Mouse (Mus musculus) midbrain, embryonic 15.5 days (tissue): ENCODE results near the gene Crispld2. TPM values are rescaled to one million over a fixed set of nuclear protein-coding genes. Genes with fewer than 3 reads are reported as not detected.

Experiments
- ATAC-seq: fragments of 200-750 bp; cut with Nextera tagmentation; replicated peaks from 2 replicates; pipeline ENCODE4 v1.8.0; 2017; ENCODE audit warnings: moderate TSS enrichment
- H3K27ac ChIP-seq: fragments of 300-500 bp; sonication (generic); 2 replicates; pipeline ENCODE4 v1.5.1; 2015; ENCODE audit warnings: mild to moderate bottlenecking, inconsistent platforms
- H3K27me3 ChIP-seq: fragments of 300-500 bp; sonication (generic); replicated peaks from 2 replicates; pipeline ENCODE4 v1.6.1; 2015; ENCODE audit warnings: inconsistent platforms
- H3K36me3 ChIP-seq: fragments of 300-500 bp; sonication (generic); replicated peaks from 2 replicates; pipeline ENCODE4 v1.6.1; 2015; ENCODE audit warnings: inconsistent platforms
- H3K4me1 ChIP-seq: fragments of 300-500 bp; sonication (generic); 2 replicates; pipeline ENCODE4 v1.6.1; 2015; ENCODE audit warnings: inconsistent platforms
- H3K4me2 ChIP-seq: fragments of 300-500 bp; sonication (generic); 2 replicates; pipeline ENCODE4 v1.6.1; 2015; ENCODE audit warnings: inconsistent platforms, mild to moderate bottlenecking, moderate library complexity
- H3K4me3 ChIP-seq: fragments of 300-500 bp; sonication (generic); 2 replicates; pipeline ENCODE4 v1.5.1; 2015; ENCODE audit warnings: mild to moderate bottlenecking, inconsistent platforms
- H3K9ac ChIP-seq: fragments of 300-500 bp; sonication (generic); 2 replicates; pipeline ENCODE4 v1.6.1; 2015; ENCODE audit warnings: mild to moderate bottlenecking, inconsistent platforms
- H3K9me3 ChIP-seq: fragments of 300-500 bp; sonication (generic); 2 replicates; pipeline ENCODE4 v1.6.1; 2016; ENCODE audit warnings: inconsistent platforms
- WGBS: fragments of 180-500 bp; shearing (Covaris S2); methylation state at CpG from one replicate; pipeline ENCODE4 v1.1.7; 2015; ENCODE audit warnings: mixed read lengths; 5-methylcytosine and 5-hydroxymethylcytosine counted together
- polyA plus RNA-seq: library from polyadenylated mRNA; unstranded; fragments of >200 nt; fragmentation: Nextera tagmentation; extraction: Ambion mirVana; gene quantifications from 2 replicates; pipeline ENCODE4 v1.2.1, GENCODE M21; 2015

Crispld2 gene
- polyA plus RNA-seq, 1 experiment from 2014 or later = 2.9 TPM

DNA sequence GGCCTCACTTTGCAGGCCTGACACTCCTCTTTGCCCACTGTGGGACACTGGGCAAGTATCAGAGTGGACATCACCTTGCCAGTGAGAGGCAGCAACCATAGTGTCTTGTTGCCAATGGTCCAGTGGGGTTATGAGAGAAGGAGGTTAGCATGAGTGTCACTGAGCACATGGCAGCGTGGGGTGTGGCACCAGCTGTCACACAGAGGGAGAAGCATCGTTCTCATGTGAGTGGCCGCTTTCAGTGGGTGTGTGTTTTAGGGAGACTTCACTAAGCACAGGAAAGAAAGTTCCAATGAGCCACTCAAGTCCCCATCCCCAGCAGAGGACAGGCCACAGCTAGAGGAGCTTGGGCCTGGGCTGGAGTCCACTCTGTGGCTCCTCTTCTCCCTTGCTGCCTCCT is 62.6 kb downstream of the Crispld2 start:
- 81% methylated on average over 3 of the region's 3 CpGs for WGBS
- no peak overlapping the region for H3K4me2 ChIP-seq
- H3K36me3 ChIP-seq = no peaks in the 10 kb centered on the region
- no peak for ATAC-seq
- H3K4me1 ChIP-seq = no peaks in the 10 kb centered on the region
- no peak overlapping the region for H3K4me3 ChIP-seq
- no peaks in the 10 kb centered on the region for H3K9me3 ChIP-seq
- no peak overlapping the region for H3K27ac ChIP-seq
- H3K9ac ChIP-seq = no peak overlapping the region
- no peaks in the 10 kb centered on the region for H3K27me3 ChIP-seq

DNA sequence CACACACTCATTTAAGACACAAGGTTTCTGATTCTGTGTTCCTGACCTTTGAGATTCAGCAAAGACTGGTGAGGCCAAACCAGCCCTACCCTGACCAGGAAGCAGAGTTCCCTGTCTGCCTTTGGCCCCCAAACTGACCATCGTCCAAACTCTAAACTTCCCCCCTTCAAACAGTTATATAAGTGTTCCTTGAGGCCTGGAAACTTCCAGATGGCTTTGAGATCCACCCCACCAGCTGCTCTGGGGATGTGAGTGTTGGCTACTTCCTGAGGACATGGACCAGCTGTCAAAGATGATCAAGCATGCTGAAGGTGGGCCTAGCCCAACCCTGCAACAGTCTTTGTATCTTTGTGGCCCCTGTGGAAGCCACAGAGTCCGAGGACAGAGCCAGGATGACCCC is 64.8 kb downstream of the Crispld2 start:
- H3K4me3 ChIP-seq = no peak overlapping the region
- ATAC-seq = no peak
- no peak overlapping the region for H3K9ac ChIP-seq
- no peaks in the 10 kb centered on the region for H3K9me3 ChIP-seq
- H3K4me2 ChIP-seq = no peak overlapping the region
- no peak overlapping the region for H3K27ac ChIP-seq
- no peaks in the 10 kb centered on the region for H3K27me3 ChIP-seq
- 67% methylated on average over 2 of the region's 2 CpGs for WGBS
- H3K36me3 ChIP-seq = no peaks in the 10 kb centered on the region
- no peaks in the 10 kb centered on the region for H3K4me1 ChIP-seq

DNA sequence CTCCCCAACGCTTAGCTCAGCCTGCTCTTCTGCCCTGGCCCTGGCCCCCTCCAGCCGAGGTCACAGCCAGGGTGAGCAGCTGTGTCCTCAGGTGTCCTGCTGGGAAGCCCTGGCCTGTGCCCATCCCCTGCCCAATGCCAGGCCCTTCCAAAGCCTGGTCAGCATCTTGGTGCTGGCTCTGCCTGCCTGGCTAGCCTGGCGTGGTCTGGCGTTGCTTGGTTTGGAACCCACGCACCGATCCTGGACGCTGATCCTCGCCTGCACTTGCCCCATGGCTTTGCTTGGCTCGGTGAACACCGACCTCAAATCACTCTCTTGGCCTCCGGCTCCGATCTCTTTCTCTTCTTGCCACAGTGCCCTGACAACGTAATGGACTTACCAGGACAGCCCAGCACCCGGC is 70.5 kb downstream of the Crispld2 start:
- no peak overlapping the region for H3K4me2 ChIP-seq
- no peaks in the 10 kb centered on the region for H3K9me3 ChIP-seq
- H3K27ac ChIP-seq = no peak overlapping the region
- WGBS = 88% methylated on average over 14 of the region's 14 CpGs
- no peak for ATAC-seq
- no peak overlapping the region for H3K4me3 ChIP-seq
- H3K36me3 ChIP-seq = no peaks in the 10 kb centered on the region
- H3K9ac ChIP-seq = no peak overlapping the region
- no peaks in the 10 kb centered on the region for H3K4me1 ChIP-seq
- H3K27me3 ChIP-seq = no peaks in the 10 kb centered on the region

DNA sequence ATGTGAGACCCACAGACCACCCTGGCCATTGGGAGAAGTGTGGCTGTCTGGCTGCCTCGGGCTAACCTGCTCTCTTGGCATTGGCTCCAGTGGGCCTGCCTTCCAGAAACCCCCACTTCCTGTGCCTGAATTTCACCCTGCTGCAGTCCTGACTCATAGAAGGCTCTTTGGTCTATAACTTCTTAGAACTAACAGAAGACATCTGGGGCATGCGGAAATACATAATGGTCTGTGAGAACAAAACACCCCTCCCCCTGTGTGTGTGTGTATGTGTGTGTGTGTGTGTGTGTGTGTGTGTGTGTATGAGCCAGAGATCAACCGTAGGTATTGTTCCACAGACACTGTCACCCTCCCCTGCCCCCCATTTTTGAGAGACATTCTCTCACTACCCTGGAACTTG is 71.1 kb downstream of the Crispld2 start:
- H3K27me3 ChIP-seq = no peaks in the 10 kb centered on the region
- WGBS = 76% methylated on average over 3 of the region's 3 CpGs
- H3K36me3 ChIP-seq = no peaks in the 10 kb centered on the region
- H3K4me3 ChIP-seq = no peak overlapping the region
- H3K9me3 ChIP-seq = no peaks in the 10 kb centered on the region
- no peak overlapping the region for H3K9ac ChIP-seq
- H3K27ac ChIP-seq = no peak overlapping the region
- no peaks in the 10 kb centered on the region for H3K4me1 ChIP-seq
- no peak overlapping the region for H3K4me2 ChIP-seq
- no peak for ATAC-seq

DNA sequence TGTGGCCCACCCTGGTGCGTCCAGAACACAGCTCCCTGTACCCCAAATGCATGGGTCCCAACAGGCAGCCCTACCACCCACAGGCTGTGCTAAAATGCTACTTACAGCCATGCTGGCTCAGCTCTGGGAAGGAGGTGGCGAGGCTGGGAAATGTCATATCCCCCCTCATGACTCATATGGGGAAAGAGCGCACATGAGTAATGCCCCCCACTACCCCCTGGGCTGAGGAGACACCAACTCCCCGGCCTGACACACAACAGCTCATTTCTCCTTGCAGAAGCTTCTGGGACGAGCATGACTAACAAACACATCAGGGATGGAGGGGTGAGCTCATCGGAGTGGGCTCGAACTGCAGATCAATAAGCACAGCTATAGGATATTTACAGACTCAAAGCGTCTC is 73.4 kb downstream of the Crispld2 start:
- Histone ChIP-seq H3K4me2 (no peak overlapping the region), H3K4me3 (no peak overlapping the region), H3K27ac (no peak overlapping the region), H3K9ac (no peak overlapping the region), H3K4me1 (no peaks in the 10 kb centered on the region), H3K9me3 (no peaks in the 10 kb centered on the region), H3K36me3 (no peaks in the 10 kb centered on the region), H3K27me3 (no peaks in the 10 kb centered on the region)
- 89% methylated on average over 8 of the region's 8 CpGs for WGBS
- ATAC-seq = no peak

DNA sequence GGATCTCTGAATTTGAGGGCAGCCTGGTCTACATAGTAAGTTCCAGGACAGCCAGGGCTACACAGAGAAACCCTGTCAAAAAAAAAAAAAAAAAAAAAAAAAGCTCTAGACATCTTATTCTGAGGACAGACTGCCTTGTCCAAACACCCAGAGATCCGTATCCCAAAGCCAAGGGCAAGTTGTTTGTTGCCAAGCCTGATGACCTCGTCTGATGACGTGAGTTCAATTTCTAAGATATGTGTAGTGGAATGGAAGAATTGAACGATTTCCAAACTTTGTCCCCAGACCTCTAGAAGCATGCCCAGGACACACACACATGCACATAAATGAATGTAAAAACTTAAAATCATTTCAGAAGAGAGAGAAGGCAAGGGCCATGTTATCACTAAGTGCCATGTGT is 74.0 kb downstream of the Crispld2 start:
- Histone ChIP-seq H3K4me2 (no peak overlapping the region), H3K36me3 (no peaks in the 10 kb centered on the region), H3K27me3 (no peaks in the 10 kb centered on the region), H3K4me1 (no peaks in the 10 kb centered on the region), H3K9me3 (no peaks in the 10 kb centered on the region), H3K4me3 (no peak overlapping the region), H3K27ac (no peak overlapping the region), H3K9ac (no peak overlapping the region)
- no peak for ATAC-seq
- WGBS = 86% methylated on average over 4 of the region's 4 CpGs

DNA sequence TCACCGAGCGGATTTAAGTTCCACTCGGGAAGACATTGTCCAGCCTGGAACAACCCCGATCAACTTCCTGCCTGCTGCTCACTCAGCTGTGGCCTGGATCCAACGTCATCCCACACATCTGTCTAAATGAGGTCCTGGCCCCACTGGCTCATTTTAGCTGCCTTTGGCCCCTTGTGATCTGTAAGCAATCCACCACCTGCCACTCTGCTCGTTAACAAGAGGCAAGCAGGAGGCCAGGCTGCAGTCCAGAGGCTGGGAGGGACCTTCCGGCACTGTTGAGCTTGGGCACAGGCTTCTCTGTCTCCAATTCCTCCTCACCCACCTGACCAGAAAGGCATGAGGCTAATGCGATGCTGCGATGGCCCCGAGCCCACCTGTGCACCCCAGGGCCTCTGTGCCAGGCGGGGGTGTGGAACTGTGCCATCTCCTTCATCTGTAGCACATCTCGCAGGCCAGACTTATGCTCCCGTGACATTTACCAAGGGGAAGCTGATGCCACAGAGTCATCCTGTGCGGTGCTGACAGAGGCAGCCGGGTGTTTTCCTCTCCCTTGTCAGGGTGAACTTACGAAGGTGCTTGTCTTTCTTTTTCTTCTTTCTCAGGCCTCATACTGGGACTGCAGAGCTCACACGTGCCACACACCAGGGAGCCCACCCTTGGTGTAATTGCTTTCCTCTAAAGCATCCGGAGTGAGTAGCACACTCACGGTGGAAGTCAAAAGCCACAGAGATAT is 75.9 kb downstream of the Crispld2 start:
- no peak for ATAC-seq
- Histone ChIP-seq H3K27ac (no peak overlapping the region), H3K4me3 (no peak overlapping the region)

DNA sequence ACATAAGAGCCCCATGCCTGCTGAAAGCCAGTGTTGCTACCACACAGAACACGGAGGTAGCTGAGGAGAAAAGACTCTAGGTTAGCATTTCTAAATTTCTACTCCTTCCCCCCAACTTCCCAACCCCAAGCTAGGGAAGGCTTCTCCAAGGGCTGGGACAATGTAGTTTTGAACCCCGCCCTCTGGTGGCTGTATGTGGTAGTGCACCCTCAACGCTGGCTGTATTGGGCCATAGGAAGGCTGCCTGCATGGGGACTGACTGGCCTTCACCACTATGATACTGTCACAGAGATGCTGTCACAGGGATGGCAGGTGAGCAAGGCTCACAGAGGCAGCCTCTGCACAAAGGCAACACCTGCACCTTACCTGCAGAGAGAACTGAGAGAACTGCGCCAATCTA is 79.4 kb downstream of the Crispld2 start:
- no peaks in the 10 kb centered on the region for H3K36me3 ChIP-seq
- peak; percentile 50; the same call in 1 of the 2 replicates for ATAC-seq
- H3K4me1 ChIP-seq = peaks cover 4% of the 10 kb centered on the region; the same call in 1 of the 2 replicates
- no peak overlapping the region for H3K4me3 ChIP-seq
- no peak overlapping the region for H3K4me2 ChIP-seq
- no peaks in the 10 kb centered on the region for H3K27me3 ChIP-seq
- no peak overlapping the region for H3K27ac ChIP-seq
- H3K9me3 ChIP-seq = no peaks in the 10 kb centered on the region
- no peak overlapping the region for H3K9ac ChIP-seq
- WGBS = 29% methylated on average over 4 of the region's 4 CpGs

More for the DNA sequence above, 75.9 kb downstream of the Crispld2 start:
- Histone ChIP-seq H3K36me3 (no peaks in the 10 kb centered on the region), H3K9ac (no peak overlapping the region), H3K4me1 (peaks cover 4% of the 10 kb centered on the region; the same call in 1 of the 2 replicates), H3K4me2 (no peak overlapping the region), H3K27me3 (no peaks in the 10 kb centered on the region), H3K9me3 (no peaks in the 10 kb centered on the region)
- 61% methylated on average over 19 of the region's 19 CpGs for WGBS

DNA sequence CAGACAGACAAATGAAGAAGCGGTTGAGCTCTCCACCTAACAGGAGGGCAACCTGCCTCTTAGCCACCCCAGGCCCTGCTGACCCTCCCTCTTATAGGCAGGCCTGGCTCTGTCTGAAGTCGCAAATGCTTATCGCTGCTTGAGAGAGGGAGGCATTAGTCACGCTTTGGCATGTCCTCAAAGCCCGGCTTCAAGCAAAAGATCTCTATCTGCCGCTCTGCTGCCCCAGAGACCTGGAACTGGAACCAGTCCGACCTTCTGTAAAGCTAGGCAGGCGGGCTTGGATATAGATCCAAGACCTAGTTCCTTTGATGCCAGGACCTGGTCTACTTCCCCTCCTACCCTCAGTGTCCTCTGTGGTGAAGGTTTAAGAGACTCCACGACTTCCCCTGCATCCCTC is 80.0 kb downstream of the Crispld2 start:
- H3K9ac ChIP-seq = no peak overlapping the region
- no peaks in the 10 kb centered on the region for H3K36me3 ChIP-seq
- no peak for ATAC-seq
- H3K4me2 ChIP-seq = no peak overlapping the region
- H3K4me1 ChIP-seq = peaks cover 4% of the 10 kb centered on the region; the same call in 1 of the 2 replicates
- 46% methylated on average over 9 of the region's 9 CpGs for WGBS
- no peaks in the 10 kb centered on the region for H3K27me3 ChIP-seq
- H3K9me3 ChIP-seq = no peaks in the 10 kb centered on the region
- H3K27ac ChIP-seq = no peak overlapping the region
- no peak overlapping the region for H3K4me3 ChIP-seq

DNA sequence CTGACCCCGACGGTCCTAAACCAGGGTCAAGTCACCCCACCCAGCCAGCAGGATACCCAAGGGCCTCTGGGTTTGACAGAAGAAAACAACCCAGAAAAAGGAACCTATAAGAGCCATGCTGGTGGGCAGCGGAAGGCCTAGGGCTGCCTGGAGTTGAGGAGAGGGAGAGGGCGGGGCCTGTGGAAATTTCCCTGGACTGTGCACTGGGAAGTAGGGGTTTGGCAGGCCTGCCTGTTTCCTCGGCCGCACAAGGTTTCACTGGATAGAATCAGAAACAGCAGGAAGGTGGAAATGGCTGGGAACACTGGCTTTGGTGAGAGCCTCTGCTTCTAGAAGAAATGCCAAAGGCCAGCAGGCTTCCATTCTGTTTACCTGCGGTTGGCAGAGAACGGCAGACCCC is 80.6 kb downstream of the Crispld2 start:
- H3K4me3 ChIP-seq = no peak overlapping the region
- H3K27ac ChIP-seq = no peak overlapping the region
- no peak for ATAC-seq
- H3K4me2 ChIP-seq = no peak overlapping the region
- peaks cover 4% of the 10 kb centered on the region; the same call in 1 of the 2 replicates for H3K4me1 ChIP-seq
- H3K9ac ChIP-seq = no peak overlapping the region
- WGBS = 86% methylated on average over 8 of the region's 8 CpGs
- no peaks in the 10 kb centered on the region for H3K27me3 ChIP-seq
- H3K9me3 ChIP-seq = no peaks in the 10 kb centered on the region
- no peaks in the 10 kb centered on the region for H3K36me3 ChIP-seq

DNA sequence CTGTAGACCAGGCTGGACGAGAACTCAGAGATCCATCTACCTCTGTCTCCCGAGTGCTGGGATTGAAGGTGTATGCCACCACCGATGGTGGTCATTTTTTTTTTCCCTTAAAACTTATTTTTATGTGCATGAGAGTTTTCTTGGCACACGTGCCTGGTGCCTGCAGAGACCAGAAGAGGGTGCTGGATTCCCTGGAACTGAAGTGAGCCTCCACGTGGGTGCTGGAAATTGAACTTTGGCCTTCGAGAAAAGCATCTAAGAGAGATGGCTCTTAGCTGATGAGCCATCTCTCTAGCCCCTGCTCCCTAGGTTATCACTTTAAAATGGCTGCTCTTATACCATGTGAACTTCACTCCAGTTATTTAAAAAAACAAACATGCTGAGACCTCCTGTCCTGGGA is 82.3 kb downstream of the Crispld2 start:
- Histone ChIP-seq H3K4me1 (peaks cover 4% of the 10 kb centered on the region; the same call in 1 of the 2 replicates), H3K4me3 (no peak overlapping the region), H3K4me2 (no peak overlapping the region), H3K9ac (no peak overlapping the region), H3K9me3 (no peaks in the 10 kb centered on the region), H3K36me3 (no peaks in the 10 kb centered on the region), H3K27ac (no peak overlapping the region), H3K27me3 (no peaks in the 10 kb centered on the region)
- ATAC-seq = no peak
- 79% methylated on average over 6 of the region's 6 CpGs for WGBS

DNA sequence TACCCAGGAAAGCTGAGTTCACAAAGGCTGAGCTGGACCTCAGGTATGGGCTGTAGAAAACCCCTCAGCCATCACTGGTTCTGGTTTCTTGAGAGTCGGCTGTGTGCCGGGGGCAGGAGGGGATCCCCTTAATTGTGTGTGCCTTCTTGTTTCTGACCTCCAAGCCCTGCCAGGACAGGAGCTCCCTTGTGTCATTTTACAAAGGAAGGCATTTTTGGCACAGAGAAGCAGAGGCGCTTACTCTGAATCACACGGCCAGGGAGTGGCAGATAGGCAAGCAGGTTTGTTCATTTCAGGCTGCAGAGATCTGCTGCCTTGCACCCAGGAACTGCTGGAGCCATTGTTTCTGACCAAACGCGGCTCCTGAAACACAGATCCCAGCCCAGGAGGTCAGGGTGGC is 83.1 kb downstream of the Crispld2 start:
- H3K9ac ChIP-seq = no peak overlapping the region
- peaks cover 4% of the 10 kb centered on the region; the same call in 1 of the 2 replicates for H3K4me1 ChIP-seq
- H3K27me3 ChIP-seq = no peaks in the 10 kb centered on the region
- H3K4me3 ChIP-seq = no peak overlapping the region
- H3K4me2 ChIP-seq = no peak overlapping the region
- no peak overlapping the region for H3K27ac ChIP-seq
- 51% methylated on average over 6 of the region's 6 CpGs for WGBS
- H3K9me3 ChIP-seq = no peaks in the 10 kb centered on the region
- no peaks in the 10 kb centered on the region for H3K36me3 ChIP-seq
- ATAC-seq = no peak

DNA sequence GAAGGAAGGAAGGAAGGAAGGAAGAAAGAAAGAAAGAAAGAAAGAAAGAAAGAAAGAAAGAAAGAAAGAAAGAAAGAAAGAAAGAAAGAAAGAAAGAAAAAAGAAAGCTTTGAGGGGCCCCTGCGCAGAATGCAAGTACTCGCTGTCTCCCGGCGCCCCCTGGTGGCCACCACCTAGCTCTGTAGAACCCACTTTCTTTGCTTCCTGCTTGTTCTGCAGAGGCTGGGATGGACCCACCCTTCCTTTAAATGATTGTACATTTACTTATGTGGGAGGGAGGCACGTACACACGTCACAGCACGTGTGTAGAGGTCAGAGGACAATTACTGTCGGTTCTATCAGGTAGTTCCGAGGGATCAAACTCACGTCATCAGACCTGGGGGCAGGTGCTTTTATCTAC is 85.8 kb downstream of the Crispld2 start:
- no peaks in the 10 kb centered on the region for H3K27me3 ChIP-seq
- no peaks in the 10 kb centered on the region for H3K9me3 ChIP-seq
- no peak overlapping the region for H3K4me2 ChIP-seq
- peak; percentile 57 for ATAC-seq
- H3K36me3 ChIP-seq = peaks cover 20% of the 10 kb centered on the region
- H3K27ac ChIP-seq = no peak overlapping the region
- no peaks in the 10 kb centered on the region for H3K4me1 ChIP-seq
- no peak overlapping the region for H3K9ac ChIP-seq
- 17% methylated on average over 10 of the region's 10 CpGs for WGBS
- H3K4me3 ChIP-seq = no peak overlapping the region
